Mouse (Mus musculus): ENCODE results near the gene Btbd19.

Btbd19 gene

GRCm38 (mm10) chr4:117125348-117125909 lies at the start of gene Btbd19:
Gene Btbd19 (minus strand): TSS chr4:117125725.
- peak; percentile 64 to 75 for DNase-seq (ENCODE audit: low spot score in 2 of 2)

- no peak for DNase-seq (ENCODE audit: low spot score in 2 of 2)
Measured at GRCm38 (mm10) chr4:117169936-117170335, 44.4 kb upstream of the Btbd19 start.

GRCm38 (mm10) chr4:117161183-117161582 lies 35.7 kb upstream of the Btbd19 start:
- DNase-seq (ENCODE audit: low spot score in 2 of 2), result no peak

- no peak for DNase-seq (ENCODE audit: low spot score in 2 of 2)
Measured at GRCm38 (mm10) chr4:117159666-117160065, 34.1 kb upstream of the Btbd19 start.

GRCm38 (mm10) chr4:117156372-117156771 lies 30.8 kb upstream of the Btbd19 start:
- no peak for DNase-seq (ENCODE audit: low spot score in 2 of 2)

- DNase-seq (ENCODE audit: low spot score in 2 of 2), result peak; percentile 72 to 81
Measured at GRCm38 (mm10) chr4:117155792-117156355, 30.3 kb upstream of the Btbd19 start, which contains the start of gene Rps8. Gene Rps8 (minus strand): TSS chr4:117156243.

- no peak for DNase-seq (ENCODE audit: low spot score in 2 of 2)
Measured at GRCm38 (mm10) chr4:117155020-117155791, 29.7 kb upstream of the Btbd19 start.

GRCm38 (mm10) chr4:117152714-117153113 lies 27.2 kb upstream of the Btbd19 start:
- no peak for DNase-seq (ENCODE audit: low spot score in 2 of 2)

GRCm38 (mm10) chr4:117151416-117151815 lies 25.9 kb upstream of the Btbd19 start:
- no peak for DNase-seq (ENCODE audit: low spot score in 2 of 2)

- DNase-seq (ENCODE audit: low spot score in 2 of 2), result no peak
Measured at GRCm38 (mm10) chr4:117150212-117150733, 24.7 kb upstream of the Btbd19 start.

- DNase-seq (ENCODE audit: low spot score in 2 of 2), result no peak
Measured at GRCm38 (mm10) chr4:117149291-117150211, 24.0 kb upstream of the Btbd19 start.

GRCm38 (mm10) chr4:117148815-117149214 lies 23.3 kb upstream of the Btbd19 start:
- no peak for DNase-seq (ENCODE audit: low spot score in 2 of 2)

GRCm38 (mm10) chr4:117148047-117148713 lies 22.7 kb upstream of the Btbd19 start:
- DNase-seq (ENCODE audit: low spot score in 2 of 2), result no peak

- DNase-seq (ENCODE audit: low spot score in 2 of 2), result peak; percentile 52 to 67
Measured at GRCm38 (mm10) chr4:117146176-117146575, 20.7 kb upstream of the Btbd19 start.

GRCm38 (mm10) chr4:117145248-117145647 lies 19.7 kb upstream of the Btbd19 start:
- DNase-seq (ENCODE audit: low spot score in 2 of 2), result no peak

- DNase-seq (ENCODE audit: low spot score in 2 of 2), result no peak
Measured at GRCm38 (mm10) chr4:117143023-117143422, 17.5 kb upstream of the Btbd19 start.

GRCm38 (mm10) chr4:117140613-117141012 lies 15.1 kb upstream of the Btbd19 start:
- no peak for DNase-seq (ENCODE audit: low spot score in 2 of 2)

- DNase-seq (ENCODE audit: low spot score in 2 of 2), result no peak
Measured at GRCm38 (mm10) chr4:117139217-117139612, 13.7 kb upstream of the Btbd19 start.

GRCm38 (mm10) chr4:117138295-117139216 lies 13.0 kb upstream of the Btbd19 start:
- DNase-seq (ENCODE audit: low spot score in 2 of 2), result no peak

- DNase-seq (ENCODE audit: low spot score in 2 of 2), result no peak
Measured at GRCm38 (mm10) chr4:117136034-117136433, 10.5 kb upstream of the Btbd19 start.
